Mouse (Mus musculus) liver, embryonic 14.5 days (tissue): ENCODE data around the gene Ptprr. TPM values are rescaled to one million over a fixed set of nuclear protein-coding genes. Genes with fewer than 3 reads are reported as not detected.

Experiments used
- ATAC-seq: fragments of 200-750 bp; cut with Nextera tagmentation; 2 replicates; pipeline ENCODE4 v1.8.0; 2017; ENCODE audit warnings: moderate number of reproducible peaks, mild to moderate bottlenecking, moderate library complexity; ENCODE audit not compliant: insufficient read depth
- DNase-seq, 3 experiments: peaks; one replicate each; pipeline ENCODE4 v3.0.0-alpha.2; 2012 to 2013; ENCODE audit warnings: low read depth in 3 of 3, low spot score in 3 of 3
- H3K27ac ChIP-seq: fragments of 300-500 bp; sonication (generic); 2 replicates; pipeline ENCODE4 v1.5.1; 2014; ENCODE audit warnings: moderate library complexity, mild to moderate bottlenecking, control low read depth, inconsistent platforms
- H3K27me3 ChIP-seq: fragments of 300-500 bp; sonication (generic); 2 replicates; pipeline ENCODE4 v1.6.1; 2014; ENCODE audit warnings: mild to moderate bottlenecking, low read length, moderate library complexity; ENCODE audit not compliant: control insufficient read depth, insufficient read depth
- H3K36me3 ChIP-seq: fragments of 300-500 bp; sonication (generic); replicated peaks from 2 replicates; pipeline ENCODE4 v1.6.1; 2014; ENCODE audit warnings: low read depth; ENCODE audit not compliant: control insufficient read depth, insufficient read depth
- H3K4me1 ChIP-seq, 2 experiments: fragments of 200-500 bp in 1 of 2; fragments of 300-500 bp in 1 of 2; sonication (generic) in 1 of 2; replicated peaks; 2 replicates each; pipeline ENCODE4 v1.6.1; 2012 to 2014; ENCODE audit warnings: antibody characterized with exemption in 1 of 2, inconsistent platforms in 1 of 2, low read length in 1 of 2; ENCODE audit not compliant: control insufficient read depth in 2 of 2, insufficient read depth in 2 of 2
- H3K4me2 ChIP-seq: fragments of 300-500 bp; sonication (generic); 2 replicates; pipeline ENCODE4 v1.6.1; 2014; ENCODE audit warnings: low read depth, mild to moderate bottlenecking, control low read depth, moderate library complexity
- H3K4me3 ChIP-seq, 2 experiments: fragments of 200-500 bp in 1 of 2; fragments of 300-500 bp in 1 of 2; sonication (generic) in 1 of 2; 2 replicates each; pipeline ENCODE4 v1.5.1; 2012 to 2014; ENCODE audit warnings: low read depth in 2 of 2, low read length in 2 of 2, mild to moderate bottlenecking in 2 of 2, control low read depth in 1 of 2, inconsistent platforms in 1 of 2, moderate library complexity in 1 of 2; ENCODE audit not compliant: insufficient read depth in 1 of 2
- H3K9ac ChIP-seq: fragments of 300-500 bp; sonication (generic); replicated peaks from 2 replicates; pipeline ENCODE4 v1.6.1; 2014; ENCODE audit warnings: mild to moderate bottlenecking, control low read depth, moderate library complexity
- H3K9me3 ChIP-seq: fragments of 300-500 bp; sonication (generic); 2 replicates; pipeline ENCODE4 v1.6.1; 2016; ENCODE audit warnings: low read length, mixed read lengths; ENCODE audit not compliant: control insufficient read depth
- CTCF ChIP-seq: IDR thresholded peaks from 2 replicates; pipeline ENCODE4 v1.5.1; 2016; ENCODE audit warnings: antibody characterized with exemption, low read depth, control low read depth
- EP300 ChIP-seq: IDR thresholded peaks from 2 replicates; pipeline ENCODE4 v1.6.1; 2016; ENCODE audit warnings: antibody characterized with exemption, low read depth
- WGBS: fragments of 180-500 bp; shearing (Covaris S2); extraction: QIAGEN DNeasy Blood & Tissue Kit; methylation state at CpG from one replicate; pipeline ENCODE4 v1.1.7; 2014; ENCODE audit not compliant: insufficient replicate concordance; 5-methylcytosine and 5-hydroxymethylcytosine counted together
- polyA plus RNA-seq, 2 experiments: library from polyadenylated mRNA; depleted of rRNA in 1 of 2; stranded (reverse) in 1 of 2; unstranded in 1 of 2; fragments of >200 nt; fragmentation: Nextera tagmentation in 1 of 2; extraction: Ambion mirVana in 1 of 2; gene quantifications; 2 replicates each; pipeline versions ENCODE4 v1.2.1 to v1.2.3; 2012 to 2014

The Ptprr gene
- polyA plus RNA-seq, 2 experiments: 0.03 to 0.19 TPM

DNA sequence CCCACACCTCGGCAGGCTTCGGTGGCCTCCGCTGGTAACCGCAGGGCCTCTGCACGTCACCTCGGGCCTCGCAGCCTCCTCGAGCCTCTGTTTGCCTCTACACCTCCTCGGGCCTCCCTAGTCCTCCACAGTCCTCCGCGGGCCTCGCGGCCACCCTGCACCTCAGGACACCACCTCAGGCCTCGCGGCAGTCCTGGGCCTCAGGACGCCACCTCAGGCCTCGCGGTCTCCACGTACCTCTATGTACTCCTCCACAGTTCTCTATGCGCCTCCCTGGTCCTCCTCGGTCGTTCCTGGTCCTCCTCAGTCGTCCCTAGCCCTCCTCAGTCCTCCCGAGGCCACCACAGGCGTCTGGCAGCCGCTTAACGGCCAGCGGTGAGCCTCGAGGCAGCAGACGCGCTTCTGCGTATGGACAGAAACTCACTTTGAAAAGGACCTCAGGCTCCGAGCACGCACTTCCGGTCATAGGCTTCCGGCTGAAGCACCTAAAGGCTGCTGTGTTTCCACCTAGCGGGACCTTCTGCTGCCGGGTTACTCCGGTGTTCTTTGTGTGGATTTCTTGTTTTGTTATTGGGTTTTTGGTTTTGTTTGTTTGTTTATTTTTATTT is 96.0 kb downstream of the Ptprr start, which contains the start of gene 4933416C03Rik:
Gene 4933416C03Rik, minus strand, starts transcription at position 51 of the 608 bp plus-strand sequence.
- Histone ChIP-seq H3K27me3 (no peaks in the 10 kb centered on the region), H3K27ac (no peak within 1 kb of the TSS), H3K4me1 (0 out of 4 replicates have a peak, but pooled peaks cover 0 to 2% of the 10 kb centered on the region in 2 experiments), H3K36me3 (no peaks in the 10 kb centered on the region), H3K9me3 (no peaks in the 10 kb centered on the region), H3K4me3 (no peak within 1 kb of the TSS), H3K9ac (no peak within 1 kb of the TSS), H3K4me2 (no peak within 1 kb of the TSS)
- ATAC-seq (no peak), DNase-seq (no peak)
- WGBS: 82% methylated on average over 39 of the region's 39 CpGs
- TF ChIP-seq EP300 (no peak), CTCF (no peak)

DNA sequence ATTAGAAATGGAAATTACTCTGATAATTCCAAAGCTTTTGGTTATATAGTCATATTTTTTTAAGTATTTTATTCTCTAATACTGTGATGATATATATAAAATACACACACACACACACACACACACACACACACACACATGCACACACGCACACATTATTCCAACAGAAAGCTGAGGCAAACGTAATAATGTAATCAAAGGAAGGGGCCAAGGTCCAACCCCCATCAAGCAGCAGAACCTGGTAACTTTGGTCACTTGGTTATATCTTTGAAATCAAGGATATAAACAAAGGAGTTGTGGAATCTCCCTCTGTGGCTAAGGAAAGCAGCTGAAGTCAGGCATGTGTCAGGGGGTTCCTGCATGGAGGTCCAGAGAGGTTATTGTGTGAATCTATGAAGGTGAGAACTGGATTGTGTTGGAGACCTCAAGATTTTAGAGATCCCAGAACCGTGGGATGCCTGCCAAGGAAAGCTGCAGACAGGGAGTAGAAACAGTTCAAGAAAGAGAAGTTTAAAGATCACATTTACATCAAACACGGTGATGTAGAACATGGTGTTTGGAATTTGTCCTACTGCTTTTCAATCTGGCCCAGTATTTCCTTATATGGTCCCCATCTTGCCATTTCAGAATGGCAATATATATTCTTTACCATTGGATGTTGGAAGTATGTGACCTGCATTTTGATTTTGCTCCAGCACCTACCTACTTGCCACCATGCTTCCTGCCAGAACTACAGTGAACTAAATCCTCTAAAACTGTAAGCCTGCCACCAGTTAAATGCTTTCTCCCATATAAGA is 98.1 kb downstream of the Ptprr start:
- H3K36me3 ChIP-seq: no peaks in the 10 kb centered on the region
- DNase-seq (no peak), ATAC-seq (no peak)
- WGBS: 52% methylated on average over 4 of the region's 4 CpGs
- no peak overlapping the region for H3K4me3 ChIP-seq
- TF ChIP-seq EP300 (no peak), CTCF (no peak)
- H3K27me3 ChIP-seq: no peaks in the 10 kb centered on the region
- H3K4me2 ChIP-seq: no peak overlapping the region
- no peak overlapping the region for H3K27ac ChIP-seq
- 0 out of 4 replicates have a peak, but pooled peaks cover 0 to 2% of the 10 kb centered on the region in 2 experiments for H3K4me1 ChIP-seq
- no peaks in the 10 kb centered on the region for H3K9me3 ChIP-seq
- no peak overlapping the region for H3K9ac ChIP-seq

- TF ChIP-seq EP300: no peak
- no peak for TF ChIP-seq CTCF
- Histone ChIP-seq H3K9me3 (no peaks in the 10 kb centered on the region), H3K4me1 (0 out of 4 replicates have a peak, but pooled peaks cover 0 to 2% of the 10 kb centered on the region in 2 experiments), H3K27me3 (no peaks in the 10 kb centered on the region), H3K36me3 (no peaks in the 10 kb centered on the region), H3K27ac (no peak overlapping the region), H3K9ac (no peak overlapping the region), H3K4me2 (no peak overlapping the region), H3K4me3 (no peak overlapping the region)
- WGBS: 33% methylated on average over 8 of the region's 8 CpGs
- no peak for ATAC-seq
- DNase-seq: no peak
Observed at GRCm38 (mm10) chr10:116117060-116117459, 99.0 kb downstream of the Ptprr start.

DNA sequence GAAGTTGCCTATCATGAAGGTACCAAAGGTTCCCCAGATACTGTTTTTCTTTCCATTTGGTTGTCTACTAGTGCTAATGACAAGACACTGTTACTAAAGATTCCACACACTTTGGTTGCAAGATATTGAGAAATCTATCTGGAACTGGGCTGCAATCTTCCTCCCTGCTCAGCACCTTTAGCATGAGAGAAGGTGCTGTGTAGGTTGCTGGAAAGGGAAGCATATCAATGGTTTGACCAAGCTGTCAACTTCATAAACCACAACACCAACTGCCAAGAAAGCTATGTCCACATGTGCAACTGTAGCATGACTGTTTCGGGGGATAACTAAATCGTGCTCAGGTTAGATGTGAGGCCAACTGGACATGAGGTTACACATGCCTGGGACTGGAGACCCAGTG is 103.5 kb downstream of the Ptprr start:
- TF ChIP-seq EP300 (peak; percentile 34), CTCF (no peak)
- Histone ChIP-seq H3K27ac (no peak overlapping the region), H3K9ac (no peak overlapping the region), H3K4me3 (no peak overlapping the region), H3K4me2 (no peak overlapping the region), H3K4me1 (0 out of 4 replicates have a peak, but pooled peaks cover 0 to 2% of the 10 kb centered on the region in 2 experiments), H3K36me3 (no peaks in the 10 kb centered on the region), H3K27me3 (no peaks in the 10 kb centered on the region), H3K9me3 (no peaks in the 10 kb centered on the region)
- WGBS: 18% methylated on average over 2 of the region's 2 CpGs
- ATAC-seq: no peak
- DNase-seq: no peak

GRCm38 (mm10) chr10:116123808-116124207 is 105.8 kb downstream of the Ptprr start:
- Histone ChIP-seq H3K27me3 (no peaks in the 10 kb centered on the region), H3K4me3 (no peak overlapping the region), H3K4me2 (no peak overlapping the region), H3K9me3 (no peaks in the 10 kb centered on the region), H3K36me3 (no peaks in the 10 kb centered on the region), H3K9ac (no peak overlapping the region), H3K27ac (no peak overlapping the region), H3K4me1 (no peaks in the 10 kb centered on the region)
- TF ChIP-seq CTCF (no peak), EP300 (no peak)
- WGBS: 75% methylated on average over 2 of the region's 2 CpGs
- DNase-seq: no peak
- no peak for ATAC-seq
